Mouse (Mus musculus) spleen, adult 2 months (tissue): ENCODE data around the gene Macrod2. TPM values are rescaled to one million over a fixed set of nuclear protein-coding genes. Genes with fewer than 3 reads are reported as not detected.

Source experiments
- DNase-seq, 2 experiments: peaks; one replicate each; pipeline versions ENCODE4 v3.0.0 to v3.0.0-alpha.2; 2012 to 2021; ENCODE audit warnings: low spot score in 2 of 2, low read depth in 1 of 2
- H3K27ac ChIP-seq: fragments of 200-500 bp; 2 replicates; pipeline ENCODE4 v1.5.1; 2012; ENCODE audit warnings: low read length, inconsistent platforms; ENCODE audit not compliant: insufficient read depth
- H3K27me3 ChIP-seq: fragments of 200-500 bp; 2 replicates; pipeline ENCODE4 v1.6.1; 2012; ENCODE audit warnings: mild to moderate bottlenecking, moderate library complexity, low read length, inconsistent platforms; ENCODE audit not compliant: control insufficient read depth, insufficient read depth
- H3K36me3 ChIP-seq: fragments of 200-500 bp; 2 replicates; pipeline ENCODE4 v1.6.1; 2012; ENCODE audit warnings: mild to moderate bottlenecking, low read length, inconsistent platforms; ENCODE audit not compliant: control insufficient read depth, insufficient read depth
- H3K4me1 ChIP-seq: fragments of 200-500 bp; 2 replicates; pipeline ENCODE4 v1.6.1; 2011; ENCODE audit warnings: inconsistent platforms; ENCODE audit not compliant: control insufficient read depth, insufficient read depth, insufficient read length
- H3K4me3 ChIP-seq: fragments of 200-500 bp; 2 replicates; pipeline ENCODE4 v1.5.1; 2011; ENCODE audit warnings: mild to moderate bottlenecking, inconsistent platforms; ENCODE audit not compliant: insufficient read depth, insufficient read length; ENCODE audit errors: extremely low read depth
- CTCF ChIP-seq: fragments of 200-500 bp; IDR thresholded peaks from 2 replicates; pipeline ENCODE4 v1.5.1; 2011; ENCODE audit warnings: mild to moderate bottlenecking, inconsistent platforms; ENCODE audit not compliant: insufficient read depth, insufficient read length, insufficient replicate concordance; ENCODE audit errors: extremely low read depth
- POLR2A ChIP-seq: fragments of 200-500 bp; IDR thresholded peaks from 2 replicates; pipeline ENCODE4 v1.6.1; 2011; ENCODE audit warnings: low read depth, low read length, inconsistent platforms
- WGBS: fragments of 180-500 bp; shearing (Covaris S2); methylation state at CpG from one replicate; pipeline ENCODE4 v1.1.7; 2018; 5-methylcytosine and 5-hydroxymethylcytosine counted together
- polyA plus RNA-seq: library from polyadenylated mRNA; depleted of rRNA; stranded (reverse); fragments of >200 nt; gene quantifications from 2 replicates; pipeline ENCODE4 v1.2.3, GENCODE M21; 2012

The Macrod2 gene
- polyA plus RNA-seq, 1 experiment = 2.2 TPM

DNA sequence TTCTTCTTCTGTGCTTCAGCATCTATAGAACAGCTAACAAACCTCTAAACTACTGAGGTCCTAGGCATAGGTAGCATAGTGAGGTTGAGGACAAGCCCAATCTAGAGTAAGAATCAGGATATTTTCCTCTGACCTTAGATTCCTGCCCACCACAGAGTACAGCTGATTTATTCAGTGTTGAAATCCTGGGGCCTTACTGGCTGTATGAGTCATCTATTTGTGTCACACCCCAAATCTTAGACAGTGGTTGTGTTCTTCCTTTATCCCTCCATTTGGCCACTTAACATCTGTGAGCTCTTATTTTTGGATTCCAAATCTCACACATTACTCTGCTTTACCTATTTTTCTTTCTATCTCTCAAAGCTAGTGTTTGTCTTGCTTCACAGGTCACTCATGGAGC, 495.6 kb downstream of the Macrod2 start:
- no peak for TF ChIP-seq CTCF
- no peak for TF ChIP-seq POLR2A
- Histone ChIP-seq H3K4me1 (no peaks in the 10 kb centered on the region), H3K36me3 (no peaks in the 10 kb centered on the region), H3K4me3 (no peak overlapping the region), H3K27ac (no peak overlapping the region), H3K27me3 (no peaks in the 10 kb centered on the region)
- no peak for DNase-seq

DNA sequence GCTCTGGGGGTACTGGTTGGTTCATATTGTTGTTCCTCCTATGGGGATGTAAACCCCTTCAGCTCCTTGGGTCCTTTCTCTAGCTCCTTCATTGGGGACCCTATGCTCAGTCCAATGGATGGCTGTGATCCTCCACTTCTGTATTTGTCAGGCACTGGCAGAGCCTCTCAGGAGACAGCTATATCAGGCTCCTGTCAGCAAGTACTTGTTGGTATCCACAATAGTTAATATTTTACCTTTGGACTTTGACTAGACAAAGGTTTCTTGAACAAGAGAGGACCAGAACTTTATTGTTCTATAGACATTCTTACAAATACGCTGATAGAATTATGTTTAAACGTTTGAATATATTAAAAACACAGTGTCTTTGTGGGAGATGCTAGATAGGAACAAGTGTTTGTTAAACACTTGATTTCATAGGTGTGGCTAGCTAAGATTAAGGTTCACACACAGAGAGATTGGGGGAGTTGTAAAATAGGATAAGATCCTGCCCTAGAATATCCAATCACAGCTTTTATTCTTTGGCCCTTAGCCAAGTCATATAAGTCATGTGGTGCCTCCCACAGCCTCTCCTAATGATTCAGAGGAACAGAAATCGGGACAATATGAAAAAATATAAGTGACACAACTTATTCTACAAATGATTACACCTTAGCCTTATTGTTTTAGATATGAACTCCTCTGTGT, 501.4 kb downstream of the Macrod2 start:
- TF ChIP-seq POLR2A (no peak), CTCF (no peak)
- no peak overlapping the region for H3K4me3 ChIP-seq
- 79% methylated on average over 3 of the region's 3 CpGs for WGBS
- no peak overlapping the region for H3K27ac ChIP-seq
- no peak for DNase-seq
- H3K4me1 ChIP-seq = no peaks in the 10 kb centered on the region
- H3K36me3 ChIP-seq = no peaks in the 10 kb centered on the region
- H3K27me3 ChIP-seq = no peaks in the 10 kb centered on the region

DNA sequence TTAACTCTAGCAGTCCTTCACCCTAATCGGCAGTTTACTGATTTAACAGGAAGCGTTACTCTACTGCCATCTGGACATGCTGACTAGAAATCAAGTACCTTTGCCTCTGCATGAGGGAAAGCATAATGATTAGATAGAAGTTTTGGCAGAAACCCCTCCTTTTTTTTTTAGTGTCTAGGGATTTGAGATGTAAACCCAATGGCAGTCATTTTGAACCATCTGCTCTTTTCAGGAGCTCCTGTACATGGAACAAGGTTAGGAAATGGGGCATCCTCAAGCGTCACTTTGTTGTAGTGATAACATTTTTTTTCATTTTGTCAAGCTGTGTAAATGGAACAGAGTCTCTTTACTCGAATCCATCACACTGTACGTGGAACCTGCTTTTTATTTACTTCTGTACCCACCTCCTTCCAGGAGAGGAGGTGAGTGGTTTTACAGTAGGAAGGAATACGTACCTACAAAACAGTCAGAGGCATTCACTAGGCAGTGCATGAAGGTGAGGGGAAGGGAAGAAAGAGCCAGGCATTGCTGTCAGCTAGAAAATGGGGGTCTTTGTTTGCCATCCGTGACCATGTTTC, 503.4 kb downstream of the Macrod2 start:
- no peak overlapping the region for H3K27ac ChIP-seq
- no peak for DNase-seq
- 83% methylated on average over 7 of the region's 7 CpGs for WGBS
- no peak overlapping the region for H3K4me3 ChIP-seq
- TF ChIP-seq POLR2A (no peak), CTCF (no peak)
- no peaks in the 10 kb centered on the region for H3K36me3 ChIP-seq
- H3K27me3 ChIP-seq = no peaks in the 10 kb centered on the region
- H3K4me1 ChIP-seq = no peaks in the 10 kb centered on the region

DNA sequence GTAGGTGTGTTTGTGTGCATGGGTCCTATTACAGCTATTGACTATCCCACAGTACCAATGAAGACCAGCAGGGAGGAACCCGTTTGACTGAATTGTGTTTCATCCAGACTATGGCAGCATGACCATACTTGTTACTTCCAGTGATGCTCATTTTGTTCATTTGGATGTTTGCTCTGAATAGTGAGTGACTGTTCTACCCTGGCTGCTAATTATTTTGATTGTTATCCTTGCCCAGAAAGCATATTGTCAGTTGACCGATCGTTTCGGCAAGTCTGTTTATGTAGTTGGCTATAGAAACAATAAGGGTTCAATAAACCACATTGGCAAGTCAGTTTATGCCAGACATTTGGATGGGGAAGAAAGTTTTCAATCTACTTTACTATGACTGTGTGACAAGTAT, 510.2 kb downstream of the Macrod2 start:
- 93% methylated on average over 4 of the region's 4 CpGs for WGBS

DNA sequence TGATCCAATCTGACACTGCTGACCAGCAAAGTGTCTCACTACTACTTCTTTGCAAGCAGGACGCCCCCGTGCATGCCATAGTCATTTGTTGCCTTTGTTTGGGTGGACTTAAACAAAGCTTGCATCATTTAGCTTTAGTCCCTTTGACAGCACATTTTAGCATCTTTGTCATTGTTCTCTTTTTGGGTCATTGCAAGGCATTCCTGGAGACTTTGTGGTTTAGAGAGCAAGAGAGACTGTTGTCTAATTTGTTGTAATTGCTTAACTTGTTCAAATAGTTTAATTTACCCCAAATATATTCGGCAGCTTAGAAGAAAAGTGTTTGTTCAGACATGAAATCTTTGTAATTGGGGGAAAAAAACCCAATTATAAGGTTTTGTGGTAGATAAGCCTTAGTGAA, 511.0 kb downstream of the Macrod2 start:
- TF ChIP-seq POLR2A (no peak), CTCF (no peak)
- H3K27me3 ChIP-seq = no peaks in the 10 kb centered on the region
- no peak for DNase-seq
- no peaks in the 10 kb centered on the region for H3K4me1 ChIP-seq
- no peaks in the 10 kb centered on the region for H3K36me3 ChIP-seq
- no peak overlapping the region for H3K27ac ChIP-seq
- 85% methylated on average over 3 of the region's 3 CpGs for WGBS
- no peak overlapping the region for H3K4me3 ChIP-seq

More for the DNA sequence above, 510.2 kb downstream of the Macrod2 start:
- no peaks in the 10 kb centered on the region for H3K36me3 ChIP-seq
- no peak overlapping the region for H3K4me3 ChIP-seq
- TF ChIP-seq POLR2A (no peak), CTCF (no peak)
- no peak for DNase-seq
- H3K4me1 ChIP-seq = no peaks in the 10 kb centered on the region
- H3K27ac ChIP-seq = no peak overlapping the region
- no peaks in the 10 kb centered on the region for H3K27me3 ChIP-seq

DNA sequence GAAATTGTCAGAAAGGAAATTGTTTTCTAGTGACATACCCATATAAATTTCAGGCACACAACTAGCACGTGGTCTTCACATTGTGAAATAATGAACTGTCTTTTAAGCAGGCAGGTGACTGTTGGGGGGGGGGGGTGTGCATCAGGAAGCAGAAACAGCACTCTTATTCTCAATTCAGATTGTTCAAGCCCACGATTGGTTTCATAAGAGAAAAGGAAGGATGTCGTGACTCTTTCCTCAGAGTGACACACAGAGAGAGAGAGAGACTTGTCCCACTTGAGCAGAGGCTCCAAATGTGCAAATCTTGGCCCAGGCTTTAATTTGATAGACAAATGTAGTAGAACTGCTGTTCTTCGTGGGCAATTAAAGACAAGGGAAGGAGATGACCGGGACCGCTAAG, 516.4 kb downstream of the Macrod2 start:
- Histone ChIP-seq H3K27me3 (no peaks in the 10 kb centered on the region), H3K4me3 (no peak overlapping the region), H3K36me3 (no peaks in the 10 kb centered on the region), H3K4me1 (no peaks in the 10 kb centered on the region), H3K27ac (no peak overlapping the region)
- WGBS = 64% methylated on average over 6 of the region's 6 CpGs
- TF ChIP-seq CTCF (no peak), POLR2A (no peak)
- DNase-seq = no peak

DNA sequence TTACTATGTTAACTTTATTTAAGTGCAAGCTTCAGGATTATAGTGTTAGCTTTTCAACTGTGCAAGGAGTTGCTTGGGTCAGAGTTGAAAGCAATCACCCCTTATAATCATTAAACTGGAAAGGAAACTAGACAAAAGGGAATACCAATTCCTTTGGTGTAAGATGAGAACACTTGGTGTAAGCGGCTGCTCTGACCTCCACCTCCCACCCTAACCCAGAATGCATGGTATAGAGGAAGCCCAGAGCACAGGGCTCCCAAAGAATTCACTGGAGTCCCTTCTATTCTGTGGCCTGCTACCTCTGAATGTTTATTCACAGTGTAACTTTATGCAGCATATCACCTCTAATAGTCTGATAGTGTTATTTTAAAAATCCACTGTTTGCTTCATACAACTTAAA, 517.1 kb downstream of the Macrod2 start:
- no peak for DNase-seq
- TF ChIP-seq POLR2A = no peak
- TF ChIP-seq CTCF = no peak
- 92% methylated on average over 1 of the region's 1 CpGs for WGBS
- Histone ChIP-seq H3K4me1 (no peaks in the 10 kb centered on the region), H3K36me3 (no peaks in the 10 kb centered on the region), H3K4me3 (no peak overlapping the region), H3K27ac (no peak overlapping the region), H3K27me3 (no peaks in the 10 kb centered on the region)
